Mouse (Mus musculus) ES-Bruce4 (cell line): ENCODE results near the gene Slc25a5.

Experiments used
- CTCF ChIP-seq: IDR thresholded peaks from one replicate; pipeline ENCODE4 v1.8.1; 2011; ENCODE audit warnings: low read depth, low read length
- POLR2A ChIP-seq: IDR thresholded peaks from one replicate; pipeline ENCODE4 v1.8.1; 2011; ENCODE audit warnings: low read length; ENCODE audit not compliant: insufficient read depth

DNA sequence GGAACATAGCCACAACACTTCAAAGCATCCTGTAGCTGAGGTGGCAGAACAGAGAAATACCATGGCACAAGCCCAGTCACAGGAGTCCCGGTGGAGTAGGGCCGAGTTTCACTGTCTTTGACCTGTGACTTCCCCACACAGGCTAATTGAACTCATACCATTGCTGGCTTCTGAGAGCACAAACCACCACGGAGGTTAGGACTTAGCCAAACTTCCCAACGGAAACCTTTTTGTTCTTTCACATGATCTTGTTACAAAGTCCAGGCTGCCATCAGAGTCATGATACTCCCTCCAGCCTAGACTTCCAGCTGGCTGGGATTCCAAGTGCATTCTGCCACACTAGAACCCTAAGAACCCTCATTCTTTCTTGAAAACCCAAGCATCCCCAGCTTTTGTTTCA is 17.8 kb upstream of the Slc25a5 start:
- no peak for TF ChIP-seq POLR2A
- no peak for TF ChIP-seq CTCF
